Mouse (Mus musculus) testis, adult 2 months (tissue): ENCODE results near the gene Esyt2.

Source experiments
- CTCF ChIP-seq: fragments of 200-500 bp; IDR thresholded peaks from 2 replicates; pipeline ENCODE4 v1.5.1; 2012; ENCODE audit warnings: low read depth, mild to moderate bottlenecking, inconsistent platforms, low read length, moderate library complexity; ENCODE audit not compliant: control insufficient read depth, insufficient read depth, insufficient replicate concordance
- POLR2A ChIP-seq: fragments of 200-500 bp; IDR thresholded peaks from 2 replicates; pipeline ENCODE4 v1.6.1; 2012; ENCODE audit warnings: low read depth, mild to moderate bottlenecking, inconsistent platforms, low read length, moderate library complexity; ENCODE audit not compliant: control insufficient read depth

GRCm38 (mm10) chr12:116235356-116235755 is 45.6 kb upstream of the Esyt2 start:
- TF ChIP-seq CTCF (no peak), POLR2A (no peak)
